Mouse (Mus musculus) C2C12 (cell line): ENCODE results near the gene Kalrn. TPM values are rescaled to one million over a fixed set of nuclear protein-coding genes. Genes with fewer than 3 reads are reported as not detected.

Source experiments
- H3K27me3 ChIP-seq: one replicate; pipeline ENCODE4 v1.6.1; 2011; ENCODE audit not compliant: control insufficient read depth, insufficient read depth, insufficient read length
- H3K36me3 ChIP-seq: one replicate; pipeline ENCODE4 v1.6.1; 2011; ENCODE audit not compliant: control insufficient read depth, insufficient read depth
- H3K4me3 ChIP-seq: one replicate; pipeline ENCODE4 v1.5.1; 2011; ENCODE audit warnings: mild to moderate bottlenecking, control low read depth; ENCODE audit not compliant: poor library complexity, insufficient read depth, severe bottlenecking
- H3K79me2 ChIP-seq: one replicate; pipeline ENCODE4 v1.6.1; 2011; ENCODE audit not compliant: control insufficient read depth, insufficient read depth
- H3K79me3 ChIP-seq: one replicate; pipeline ENCODE4 v1.6.1; 2011; ENCODE audit warnings: low read depth, control low read depth
- H3ac ChIP-seq: one replicate; pipeline ENCODE3; 2011; ENCODE audit warnings: low read depth; ENCODE audit not compliant: control insufficient read depth, insufficient read length
- CEBPB ChIP-seq: IDR thresholded peaks from one replicate; pipeline ENCODE4 v1.6.1; 2011; ENCODE audit warnings: low read depth, mild to moderate bottlenecking, control low read depth, moderate library complexity
- CTCF ChIP-seq: IDR thresholded peaks from one replicate; pipeline ENCODE4 v1.5.1; 2011; ENCODE audit not compliant: control insufficient read depth, insufficient read depth, insufficient read length
- FOSL1 ChIP-seq: IDR thresholded peaks from one replicate; pipeline ENCODE4 v1.8.0; 2011; ENCODE audit warnings: mild to moderate bottlenecking, low read length; ENCODE audit not compliant: poor library complexity, insufficient read depth, severe bottlenecking
- MAX ChIP-seq: IDR thresholded peaks from one replicate; pipeline ENCODE4 v1.6.1; 2011; ENCODE audit warnings: mild to moderate bottlenecking, control low read depth
- MYOD1 ChIP-seq: IDR thresholded peaks from one replicate; pipeline ENCODE4 v1.6.1; 2011; ENCODE audit warnings: low read depth; ENCODE audit not compliant: control insufficient read depth, insufficient read length
- MYOG ChIP-seq: IDR thresholded peaks from one replicate; pipeline ENCODE4 v1.6.1; 2011; ENCODE audit not compliant: control insufficient read depth, insufficient read length; ENCODE audit errors: extremely low read depth
- USF1 ChIP-seq: IDR thresholded peaks from one replicate; pipeline ENCODE4 v1.6.1; 2011; ENCODE audit warnings: low read depth, mild to moderate bottlenecking, control low read depth, moderate library complexity
- polyA plus RNA-seq: library from polyadenylated mRNA; unstranded; fragments of >200 nt; fragmentation: generic; extraction: Trizol; gene quantifications from one replicate; pipeline ENCODE4 v1.2.1, GENCODE M21; 2012; ENCODE audit warnings: missing spikeins

The Kalrn gene
- polyA plus RNA-seq, 1 experiment, result 8.6 TPM

- no peaks in the 10 kb centered on the region for H3K79me2 ChIP-seq
These were observed 634.8 kb downstream of the Kalrn start for GRCm38 (mm10) chr16:33938311-33939132.

GRCm38 (mm10) chr16:33937567-33937966 lies 635.8 kb downstream of the Kalrn start:
- TF ChIP-seq MAX (no peak), USF1 (peak; percentile 26)
- no peaks in the 10 kb centered on the region for H3K27me3 ChIP-seq
- no peaks in the 10 kb centered on the region for H3K79me2 ChIP-seq
- H3K36me3 ChIP-seq, result no peaks in the 10 kb centered on the region
- no peaks in the 10 kb centered on the region for H3K79me3 ChIP-seq
- no peak overlapping the region for H3ac ChIP-seq
- no peak overlapping the region for H3K4me3 ChIP-seq

More at GRCm38 (mm10) chr16:33938311-33939132, 634.8 kb downstream of the Kalrn start:
- no peaks in the 10 kb centered on the region for H3K79me3 ChIP-seq
- no peak overlapping the region for H3K4me3 ChIP-seq
- H3ac ChIP-seq, result no peak overlapping the region
- H3K36me3 ChIP-seq, result no peaks in the 10 kb centered on the region
- TF ChIP-seq FOSL1 (no peak), CTCF (no peak), MYOG (no peak), USF1 (no peak), MAX (no peak), CEBPB (no peak), MYOD1 (no peak)
- no peaks in the 10 kb centered on the region for H3K27me3 ChIP-seq

- H3K36me3 ChIP-seq, result no peaks in the 10 kb centered on the region
- no peaks in the 10 kb centered on the region for H3K79me3 ChIP-seq
- TF ChIP-seq MYOG, result no peak
- no peak for TF ChIP-seq FOSL1
- no peak for TF ChIP-seq MYOD1
- TF ChIP-seq MAX, result no peak
- no peak for TF ChIP-seq CEBPB
- TF ChIP-seq CTCF, result no peak
- no peak for TF ChIP-seq USF1
- H3K4me3 ChIP-seq, result no peak overlapping the region
- H3ac ChIP-seq, result no peak overlapping the region
- no peaks in the 10 kb centered on the region for H3K27me3 ChIP-seq
- no peaks in the 10 kb centered on the region for H3K79me2 ChIP-seq
These were observed 636.4 kb downstream of the Kalrn start for GRCm38 (mm10) chr16:33936885-33937284.

- no peak for TF ChIP-seq USF1
- TF ChIP-seq FOSL1, result no peak
- TF ChIP-seq CTCF, result no peak
- TF ChIP-seq MAX, result no peak
- TF ChIP-seq MYOD1, result no peak
- no peak for TF ChIP-seq MYOG
- no peak for TF ChIP-seq CEBPB
- Histone ChIP-seq H3K79me3 (no peaks in the 10 kb centered on the region), H3K36me3 (no peaks in the 10 kb centered on the region), H3K27me3 (no peaks in the 10 kb centered on the region), H3K79me2 (no peaks in the 10 kb centered on the region), H3K4me3 (no peak overlapping the region), H3ac (no peak overlapping the region)
These were observed 637.9 kb downstream of the Kalrn start for GRCm38 (mm10) chr16:33935407-33935785.

- H3K36me3 ChIP-seq, result no peaks in the 10 kb centered on the region
- H3ac ChIP-seq, result no peak overlapping the region
These were observed 638.5 kb downstream of the Kalrn start for GRCm38 (mm10) chr16:33934701-33935406.

More at GRCm38 (mm10) chr16:33934701-33935406, 638.5 kb downstream of the Kalrn start:
- H3K79me2 ChIP-seq, result no peaks in the 10 kb centered on the region
- H3K27me3 ChIP-seq, result no peaks in the 10 kb centered on the region
- TF ChIP-seq MYOD1 (no peak), CTCF (no peak), CEBPB (no peak), USF1 (no peak), MAX (no peak), FOSL1 (no peak), MYOG (no peak)
- H3K79me3 ChIP-seq, result no peaks in the 10 kb centered on the region
- H3K4me3 ChIP-seq, result no peak overlapping the region
